Mouse (Mus musculus): ENCODE data around the gene Sptbn4.
"Not testable (repeated sequence)": the region's sequence is repeated elsewhere in the genome, so short reads cannot be mapped to it uniquely, and the experiment has no call there.

Gene Sptbn4

DNA sequence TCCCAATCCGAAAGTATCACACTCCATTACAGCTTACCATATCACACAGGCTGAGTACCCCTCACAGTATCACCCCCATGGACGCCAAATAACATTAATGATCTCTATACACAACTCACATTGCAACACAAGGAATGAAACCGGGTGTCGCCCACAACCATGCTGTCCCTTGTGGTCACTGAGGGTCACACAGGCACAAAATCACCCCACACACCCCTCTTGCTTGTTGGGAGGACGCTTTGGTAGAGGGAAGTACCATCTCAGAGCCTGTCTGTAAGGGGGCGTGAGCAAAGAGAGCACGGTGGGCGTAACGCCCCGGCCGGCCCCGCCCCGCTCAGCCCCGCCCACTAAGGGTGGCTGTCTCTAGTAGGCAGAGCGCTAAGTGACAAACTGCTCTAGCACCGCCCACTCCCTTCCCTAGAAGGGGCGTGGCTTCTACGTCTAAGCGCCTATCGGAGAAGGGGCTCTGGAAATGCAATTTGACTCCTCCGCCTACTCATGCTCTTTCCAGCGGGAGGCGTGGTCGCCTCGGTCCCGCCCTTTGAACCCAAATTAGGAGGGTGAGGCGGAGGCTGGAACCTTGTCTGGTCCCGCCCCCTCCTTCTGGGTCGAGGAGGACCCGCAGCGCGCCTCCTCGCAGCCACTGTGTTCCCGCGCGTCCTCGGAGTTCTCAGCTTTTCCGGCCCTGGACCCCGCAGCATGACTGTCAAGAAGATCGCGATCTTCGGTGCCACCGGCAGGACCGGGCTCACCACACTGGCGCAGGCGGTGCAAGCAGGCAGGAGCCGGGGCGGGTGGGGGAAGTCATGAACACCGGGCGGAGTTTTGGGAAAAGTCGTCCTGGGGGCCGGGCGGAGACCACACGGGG, at the start of gene Sptbn4, which contains the start of gene Blvrb:
Gene Sptbn4 (minus strand): TSS at position 268 of the 868 bp plus-strand sequence.
Gene Blvrb (plus strand): TSS at position 560 of the 868 bp plus-strand sequence.
- DNase-seq (ENCODE audit: low read depth, low spot score), result peak; percentile 99

- DNase-seq (ENCODE audit: low read depth, low spot score), result not testable (repeated sequence)
Observed at GRCm38 (mm10) chr7:27494659-27495367, 47.3 kb upstream of the Sptbn4 start.

GRCm38 (mm10) chr7:27493450-27493849, 46.0 kb upstream of the Sptbn4 start:
- DNase-seq (ENCODE audit: low read depth, low spot score), result no peak

DNA sequence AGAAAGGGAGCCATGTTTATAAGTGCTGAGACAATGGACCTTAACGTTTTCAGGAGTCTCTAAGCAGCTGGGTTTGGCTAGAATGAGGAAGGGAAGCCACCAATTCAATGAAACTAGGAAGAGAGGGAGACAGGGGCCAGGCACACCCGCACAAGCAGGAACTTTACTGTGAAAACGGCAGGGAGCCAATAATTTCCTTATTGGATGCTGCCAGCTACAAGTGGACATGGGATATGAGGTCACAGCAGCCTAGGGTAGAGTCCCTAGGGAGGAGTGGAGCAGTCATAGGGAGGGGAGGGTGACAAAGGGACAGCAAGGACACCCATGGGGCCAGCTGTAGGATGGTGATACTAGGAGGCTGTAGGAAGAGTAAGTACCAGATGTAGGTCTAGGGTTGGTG, 45.5 kb upstream of the Sptbn4 start:
- DNase-seq (ENCODE audit: low read depth, low spot score), result no peak

GRCm38 (mm10) chr7:27491856-27492255, 44.4 kb upstream of the Sptbn4 start:
- DNase-seq (ENCODE audit: low read depth, low spot score), result no peak

GRCm38 (mm10) chr7:27490543-27491329, 43.2 kb upstream of the Sptbn4 start:
- peak; percentile 94 for DNase-seq (ENCODE audit: low read depth, low spot score)

GRCm38 (mm10) chr7:27490227-27490542, 42.7 kb upstream of the Sptbn4 start:
- DNase-seq (ENCODE audit: low read depth, low spot score), result no peak

DNA sequence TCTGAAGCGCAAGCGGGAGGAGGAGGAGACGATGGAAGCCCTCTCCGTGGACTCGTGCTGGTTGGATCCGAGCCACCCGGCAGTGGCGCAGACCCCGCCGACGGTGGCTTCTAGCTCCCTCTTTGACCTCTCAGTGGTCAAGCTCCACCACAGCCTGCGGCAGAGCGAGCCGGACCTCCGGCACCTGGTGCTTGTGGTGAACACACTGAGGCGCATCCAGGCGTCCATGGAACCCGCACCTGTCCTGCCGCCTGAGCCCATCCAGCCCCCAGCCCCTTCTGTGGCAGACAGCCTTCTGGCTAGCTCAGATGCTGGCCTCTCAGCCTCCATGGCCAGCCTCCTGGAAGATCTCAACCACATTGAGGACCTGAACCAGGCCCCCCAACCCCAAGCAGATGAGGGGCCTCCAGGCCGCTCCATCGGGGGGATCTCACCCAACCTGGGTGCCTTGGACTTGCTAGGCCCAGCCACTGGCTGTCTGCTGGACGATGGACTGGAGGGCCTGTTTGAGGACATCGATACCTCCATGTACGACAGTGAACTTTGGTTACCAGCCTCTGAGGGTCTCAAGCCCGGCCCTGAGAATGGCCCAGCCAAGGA, 41.9 kb upstream of the Sptbn4 start:
- no peak for DNase-seq (ENCODE audit: low read depth, low spot score)

DNA sequence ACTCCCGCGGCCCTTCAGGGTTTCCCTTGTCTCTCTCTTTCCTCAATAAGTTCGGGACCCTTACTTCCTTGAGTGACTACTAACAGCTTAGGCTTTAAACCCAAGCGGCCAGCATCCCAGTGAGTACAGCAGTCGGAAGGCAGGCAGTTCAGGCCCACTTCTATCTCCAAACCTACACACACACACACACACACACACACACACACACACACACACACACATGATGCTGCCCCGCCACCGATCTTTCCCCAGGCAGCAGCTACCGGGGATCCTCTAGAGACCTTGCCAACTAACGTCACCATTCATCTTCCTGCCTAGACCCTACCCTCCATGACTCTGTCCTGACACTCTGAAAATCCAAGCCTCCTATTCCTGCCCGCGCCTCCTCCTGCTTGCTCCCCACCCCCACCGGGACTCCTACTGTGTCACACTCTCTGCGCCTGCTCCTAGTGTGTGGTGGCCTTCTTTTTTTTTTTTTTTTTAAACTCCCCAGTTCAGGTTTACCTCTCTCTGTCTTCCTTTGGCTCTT, 40.3 kb upstream of the Sptbn4 start:
- DNase-seq (ENCODE audit: low read depth, low spot score), result no peak

GRCm38 (mm10) chr7:27486770-27487697, 39.5 kb upstream of the Sptbn4 start, which contains the start of gene Sertad1:
TSS of gene Sertad1 (plus strand) at chr7:27486910.
- DNase-seq (ENCODE audit: low read depth, low spot score), result peak; percentile 99

GRCm38 (mm10) chr7:27486102-27486769, 38.8 kb upstream of the Sptbn4 start:
- DNase-seq (ENCODE audit: low read depth, low spot score), result no peak

DNA sequence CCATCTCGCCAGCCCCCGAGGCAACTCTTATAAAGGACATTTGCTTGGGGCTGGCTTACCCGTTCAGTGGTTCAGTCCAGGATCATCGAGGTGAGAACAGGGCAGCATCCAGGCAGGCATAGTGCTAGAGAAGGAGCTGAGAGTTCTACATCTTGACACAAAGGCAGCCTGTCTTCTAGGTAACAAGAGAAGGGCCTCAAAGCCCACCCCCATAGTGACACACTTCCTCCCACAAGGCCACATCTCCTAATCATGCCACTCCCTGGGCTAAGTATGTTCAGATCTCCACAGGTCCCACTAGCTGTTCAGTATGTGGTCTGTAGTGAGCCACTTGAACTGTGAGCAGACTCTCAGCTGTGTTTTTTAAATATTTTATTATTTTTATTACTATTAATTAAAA, 36.4 kb upstream of the Sptbn4 start:
- DNase-seq (ENCODE audit: low read depth, low spot score), result no peak

GRCm38 (mm10) chr7:27481627-27481969, 34.1 kb upstream of the Sptbn4 start:
- peak; percentile 95 for DNase-seq (ENCODE audit: low read depth, low spot score)

- DNase-seq (ENCODE audit: low read depth, low spot score), result no peak
Observed at GRCm38 (mm10) chr7:27480927-27481626, 33.6 kb upstream of the Sptbn4 start.

DNA sequence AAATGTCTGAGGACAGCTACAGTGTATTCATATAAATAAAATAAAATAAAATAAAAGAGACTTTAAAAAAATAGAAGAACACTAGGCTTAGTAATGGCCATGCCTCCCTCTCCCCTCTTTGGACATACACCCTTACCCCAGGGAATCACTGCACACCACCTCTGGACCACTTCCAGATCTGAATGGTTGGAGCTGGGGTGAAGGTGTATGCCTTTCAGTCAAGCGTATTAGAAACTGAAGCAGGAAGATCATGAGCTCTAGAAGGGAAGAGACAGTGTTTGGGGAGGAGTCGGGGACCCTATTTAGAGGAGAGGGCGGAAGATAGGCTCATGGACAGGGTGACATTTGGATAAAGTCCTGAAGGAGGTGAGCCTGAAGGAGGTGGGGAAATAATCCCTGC, 33.0 kb upstream of the Sptbn4 start:
- no peak for DNase-seq (ENCODE audit: low read depth, low spot score)

GRCm38 (mm10) chr7:27479750-27480149, 32.3 kb upstream of the Sptbn4 start:
- no peak for DNase-seq (ENCODE audit: low read depth, low spot score)

DNA sequence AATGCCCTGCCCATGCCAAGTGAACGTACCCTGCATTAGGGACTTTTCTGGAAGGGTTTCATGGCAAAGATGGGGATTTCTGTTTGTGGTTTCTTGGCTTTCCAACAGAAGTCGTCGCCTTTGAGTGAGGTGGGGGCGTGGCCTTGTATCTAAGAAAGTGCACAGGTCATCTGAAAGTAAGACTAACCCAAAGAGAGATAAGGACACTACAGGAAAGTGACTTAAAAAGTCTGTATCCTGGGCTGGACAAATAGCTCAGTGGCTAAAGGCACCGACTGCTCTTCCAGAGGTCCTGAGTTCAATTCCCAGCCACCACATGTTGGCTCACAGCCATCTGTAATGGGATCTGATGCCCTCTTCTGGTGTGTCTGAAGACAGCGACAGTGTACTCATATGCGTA, 31.1 kb upstream of the Sptbn4 start:
- no peak for DNase-seq (ENCODE audit: low read depth, low spot score)

DNA sequence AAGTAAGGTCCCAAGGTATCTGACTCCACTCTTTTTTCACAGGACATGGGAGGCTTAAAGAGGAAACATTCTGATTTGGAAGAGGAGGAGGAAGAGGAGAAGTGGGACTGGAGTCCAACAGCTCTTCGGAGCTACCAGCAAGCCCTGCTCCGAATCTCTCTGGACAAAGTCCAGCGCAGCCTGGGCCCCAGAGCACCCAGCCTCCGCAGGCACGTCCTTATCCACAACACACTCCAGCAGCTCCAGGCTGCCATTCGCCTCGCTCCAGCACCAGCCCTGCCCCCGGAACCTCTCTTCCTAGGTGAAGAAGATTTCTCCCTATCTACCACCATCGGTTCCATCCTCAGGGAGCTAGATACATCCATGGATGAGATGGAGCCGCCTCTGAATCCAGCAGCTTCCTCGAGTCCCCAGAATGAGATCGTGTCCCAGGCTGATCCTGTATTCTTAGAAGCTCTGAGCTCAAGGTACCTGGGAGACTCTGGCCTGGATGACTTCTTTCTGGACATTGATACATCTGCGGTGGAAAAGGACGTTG, 28.7 kb upstream of the Sptbn4 start:
- no peak for DNase-seq (ENCODE audit: low read depth, low spot score)

DNA sequence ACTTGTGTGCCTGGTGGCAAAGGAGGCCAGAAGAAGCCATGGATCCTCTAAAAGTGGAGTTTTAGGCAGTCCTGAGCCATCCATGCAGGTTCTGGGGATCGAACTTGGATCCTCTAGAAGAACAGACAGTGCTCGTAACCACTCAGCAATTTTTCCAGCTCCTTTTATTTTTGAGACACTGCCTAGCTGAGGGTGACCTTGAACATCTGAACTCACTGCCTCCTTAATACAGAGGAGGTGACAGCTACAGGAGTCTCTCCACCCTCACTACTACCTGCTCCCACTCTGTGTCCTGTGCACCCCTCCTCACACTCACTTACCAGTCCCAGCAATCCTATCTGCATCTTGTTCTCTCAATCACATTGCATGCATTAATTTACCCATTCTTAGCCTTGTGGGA, 28.1 kb upstream of the Sptbn4 start:
- no peak for DNase-seq (ENCODE audit: low read depth, low spot score)

Measured in skeletal muscle tissue, adult 2 months (tissue).